ENCODE assay signal across 9 mouse cellular contexts in the genomic region with DNA sequence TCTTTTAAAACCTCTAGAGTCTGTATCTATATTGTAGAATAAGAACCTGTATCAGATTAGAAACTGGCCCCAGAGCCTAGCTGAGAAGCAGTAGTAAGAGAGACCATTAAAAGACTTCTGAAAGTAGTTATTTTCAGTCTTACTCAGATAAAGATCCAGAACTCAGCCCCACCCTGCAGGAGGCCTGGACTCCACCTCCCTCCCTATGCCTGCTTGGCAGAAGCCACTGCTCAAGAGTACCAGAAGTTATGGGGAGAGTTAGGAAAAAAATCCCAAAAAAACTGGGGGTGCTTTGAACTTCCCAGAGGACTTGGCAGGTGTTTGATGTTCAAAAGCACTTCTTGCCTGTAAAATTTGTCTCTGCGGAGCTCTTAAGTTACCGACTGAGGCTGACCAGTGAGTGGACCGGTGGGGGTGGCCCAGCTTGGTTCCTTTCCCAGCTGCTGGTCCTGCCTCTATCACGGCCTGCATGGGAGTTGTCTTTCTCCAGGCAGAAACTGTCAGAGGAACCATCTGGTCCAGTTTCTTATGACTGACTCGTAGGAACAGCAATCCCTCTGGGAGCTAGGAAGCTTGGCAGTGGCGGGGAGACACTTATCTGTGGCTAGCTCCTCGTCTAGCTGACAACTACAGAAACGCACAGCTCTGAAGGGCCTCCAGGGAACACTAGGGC.
A peak's percentile ranks its signal among the peaks of the same experiment; 100 is the strongest.
DNase-seq lines count a peak whose midpoint lies in the region; ATAC-seq lines count a peak whose summit lies in the region.
"Had no signal": no experiment of that assay in that cellular context is flagged by ENCODE, and none has a peak within 500 bp of the region (broad histone marks: within the 10 kb centered on the region; RNA-seq: fewer than 3 reads in every experiment).

No protein-coding gene starts in this region.

- no peaks in the 10 kb centered on the region for H3K9me3 ChIP-seq in heart, embryonic 12.5 days (replicated peaks)
- H3K9me3 ChIP-seq in limb, embryonic 12.5 days = no peaks in the 10 kb centered on the region
- H3K9me3 ChIP-seq: neural tube, embryonic 12.5 days had no signal

- H3K4me1 ChIP-seq in heart, embryonic 12.5 days (replicated peaks) = peaks cover 45% of the 10 kb centered on the region
- H3K4me1 ChIP-seq in limb, embryonic 12.5 days (replicated peaks) = peaks cover 18% of the 10 kb centered on the region

- no peak overlapping the region for H3K4me2 ChIP-seq in heart, embryonic 12.5 days
- no peak overlapping the region for H3K4me2 ChIP-seq in limb, embryonic 12.5 days
- H3K4me2 ChIP-seq: neural tube, embryonic 12.5 days had no signal

- H3K4me3 ChIP-seq in heart, embryonic 12.5 days = no peak overlapping the region
- no peak overlapping the region for H3K4me3 ChIP-seq in limb, embryonic 12.5 days (replicated peaks)
- H3K4me3 ChIP-seq: neural tube, embryonic 12.5 days had no signal

- ATAC-seq in heart, embryonic 12.5 days (ENCODE audit: insufficient number of reproducible peaks, low FRiP score) = no peak
- ATAC-seq in limb, embryonic 12.5 days (ENCODE audit: insufficient number of reproducible peaks, insufficient read depth, low FRiP score, low TSS enrichment, low read depth) = no peak
- ATAC-seq in activated CD4-positive, CD25-positive, alpha-beta regulatory T cell, adult 4 months = no peak
- no peak for ATAC-seq in erythroblast, adult 5-6 weeks (replicated peaks; ENCODE audit: low FRiP score, poor library complexity, severe bottlenecking)

- no peaks in the 10 kb centered on the region for H3K36me3 ChIP-seq in heart, embryonic 12.5 days
- H3K36me3 ChIP-seq in limb, embryonic 12.5 days = no peaks in the 10 kb centered on the region
- H3K36me3 ChIP-seq: neural tube, embryonic 12.5 days had no signal

- H3K27me3 ChIP-seq in heart, embryonic 12.5 days (replicated peaks) = no peaks in the 10 kb centered on the region
- no peaks in the 10 kb centered on the region for H3K27me3 ChIP-seq in limb, embryonic 12.5 days
- H3K27me3 ChIP-seq: neural tube, embryonic 12.5 days had no signal

- no peak overlapping the region for H3K9ac ChIP-seq in heart, embryonic 12.5 days
- no peak overlapping the region for H3K9ac ChIP-seq in limb, embryonic 12.5 days (replicated peaks)
- H3K9ac ChIP-seq: neural tube, embryonic 12.5 days had no signal

- 44% methylated on average over 8 of the region's 8 CpGs for WGBS in heart, embryonic 12.5 days
- WGBS in limb, embryonic 12.5 days = 45% methylated on average over 8 of the region's 8 CpGs

- no peak overlapping the region for H3K27ac ChIP-seq in heart, embryonic 12.5 days (ENCODE audit: poor library complexity, severe bottlenecking)
- H3K27ac ChIP-seq in limb, embryonic 12.5 days = peak overlapping the region; percentile 56; the same call in 1 of the 2 replicates
- H3K27ac ChIP-seq: neural tube, embryonic 12.5 days had no signal

- peak; percentile 99 for DNase-seq in heart, adult 11 months
- peak; percentile 7 for DNase-seq in 3134 (ENCODE audit: extremely low read depth, insufficient read length, low spot score)
- DNase-seq in gastrocnemius, postnatal 25 days = peak; percentile 83
- no peak for DNase-seq in spleen, adult 12 weeks (ENCODE audit: low spot score)
